In genomic region chr14:86029401-86029800, GRCm38 (mm10) we compare ENCODE assay signal across 16 mouse cellular contexts.
"Had no signal": no experiment of that assay in that cellular context is flagged by ENCODE, and none has a peak within 500 bp of the region (broad histone marks: within the 10 kb centered on the region; RNA-seq: fewer than 3 reads in every experiment).

No protein-coding gene starts in this region.

- H3K9me3 ChIP-seq: neural tube, embryonic 13.5 days; neural tube, embryonic 15.5 days; stomach, embryonic 15.5 days had no signal

- DNase-seq: retina, postnatal 1 day; right cerebral cortex, adult 18-20 months; right cerebral cortex, postnatal 14 days; right cerebral cortex, postnatal 25 days; right cerebral cortex, postnatal 4 days; spleen, adult 18-20 months; thymus, adult 18-20 months; thymus, adult 2 months; thymus, postnatal 14 days; thymus, postnatal 25 days; thymus, postnatal 36 days; thymus, postnatal 4 days had no signal

- H3K27ac ChIP-seq: neural tube, embryonic 13.5 days; neural tube, embryonic 15.5 days; stomach, embryonic 15.5 days; stomach, postnatal 0 days had no signal

- H3K36me3 ChIP-seq: neural tube, embryonic 13.5 days; neural tube, embryonic 15.5 days; stomach, embryonic 15.5 days had no signal

- H3K27me3 ChIP-seq: neural tube, embryonic 13.5 days; neural tube, embryonic 15.5 days; stomach, embryonic 15.5 days had no signal

- H3K4me1 ChIP-seq: neural tube, embryonic 13.5 days; neural tube, embryonic 15.5 days; stomach, embryonic 15.5 days had no signal

- H3K9ac ChIP-seq: neural tube, embryonic 13.5 days; neural tube, embryonic 15.5 days; stomach, embryonic 15.5 days had no signal

- H3K4me3 ChIP-seq: neural tube, embryonic 13.5 days; neural tube, embryonic 15.5 days; stomach, embryonic 15.5 days had no signal
